Mouse (Mus musculus) brain, embryonic 18.5 days (tissue): ENCODE results near the gene Daam1.

ENCODE experiments used
- DNase-seq: peaks from one replicate; pipeline ENCODE4 v3.0.0-alpha.2; 2012; ENCODE audit warnings: low read depth, low spot score

The Daam1 gene

GRCm38 (mm10) chr12:71830607-71831257 is at the start of gene Daam1:
Gene Daam1, plus strand, starts transcription at chr12:71831078.
- DNase-seq: peak; percentile 98

GRCm38 (mm10) chr12:71781220-71781619 is 49.7 kb upstream of the Daam1 start:
- no peak for DNase-seq

GRCm38 (mm10) chr12:71783970-71784369 is 46.9 kb upstream of the Daam1 start:
- no peak for DNase-seq

GRCm38 (mm10) chr12:71784666-71785255 is 46.1 kb upstream of the Daam1 start:
- no peak for DNase-seq

- no peak for DNase-seq
Measured at GRCm38 (mm10) chr12:71786521-71786920, 44.4 kb upstream of the Daam1 start.

GRCm38 (mm10) chr12:71788791-71789190 is 42.1 kb upstream of the Daam1 start:
- no peak for DNase-seq

- DNase-seq: no peak
Measured at GRCm38 (mm10) chr12:71790581-71790980, 40.3 kb upstream of the Daam1 start.

GRCm38 (mm10) chr12:71793114-71793513 is 37.8 kb upstream of the Daam1 start:
- DNase-seq: no peak

- DNase-seq: no peak
Measured at GRCm38 (mm10) chr12:71795626-71796025, 35.3 kb upstream of the Daam1 start.

GRCm38 (mm10) chr12:71796517-71796916 is 34.4 kb upstream of the Daam1 start:
- no peak for DNase-seq

GRCm38 (mm10) chr12:71807306-71807705 is 23.6 kb upstream of the Daam1 start:
- DNase-seq: no peak

GRCm38 (mm10) chr12:71808631-71809030 is 22.2 kb upstream of the Daam1 start:
- no peak for DNase-seq

GRCm38 (mm10) chr12:71809550-71809949 is 21.3 kb upstream of the Daam1 start:
- DNase-seq: no peak

- no peak for DNase-seq
Measured at GRCm38 (mm10) chr12:71812567-71812966, 18.3 kb upstream of the Daam1 start.

GRCm38 (mm10) chr12:71813251-71813650 is 17.6 kb upstream of the Daam1 start:
- no peak for DNase-seq

- DNase-seq: no peak
Measured at GRCm38 (mm10) chr12:71813761-71814160, 17.1 kb upstream of the Daam1 start.

GRCm38 (mm10) chr12:71820094-71820493 is 10.8 kb upstream of the Daam1 start:
- DNase-seq: no peak

GRCm38 (mm10) chr12:71821272-71821671 is 9.6 kb upstream of the Daam1 start:
- DNase-seq: no peak

GRCm38 (mm10) chr12:71821743-71822142 is 9.1 kb upstream of the Daam1 start:
- DNase-seq: no peak

- DNase-seq: no peak
Measured at GRCm38 (mm10) chr12:71824927-71825326, 6.0 kb upstream of the Daam1 start.

GRCm38 (mm10) chr12:71830139-71830538 is 739 bp upstream of the Daam1 start:
- DNase-seq: no peak

- DNase-seq: no peak
Measured at GRCm38 (mm10) chr12:71831258-71832087, 595 bp downstream of the Daam1 start.

GRCm38 (mm10) chr12:71832225-71832624 is 1.3 kb downstream of the Daam1 start:
- peak; percentile 69 for DNase-seq
